ENCODE assay signal across 10 mouse cellular contexts in genomic region chr9:77789615-77790348, GRCm38 (mm10). TPM values are rescaled to one million over a fixed set of nuclear protein-coding genes. Genes with fewer than 3 reads are reported as not detected.
DNase-seq lines count a peak whose midpoint lies in the region; ATAC-seq lines count a peak whose summit lies in the region.
"Had no signal": no experiment of that assay in that cellular context is flagged by ENCODE, and none has a peak within 500 bp of the region (broad histone marks: within the 10 kb centered on the region; RNA-seq: fewer than 3 reads in every experiment).

No protein-coding gene starts in this region.

- H3K4me1 ChIP-seq in heart, embryonic 15.5 days (replicated peaks), result 0 out of 2 replicates have a peak, but pooled peaks cover 4% of the 10 kb centered on the region
- H3K4me1 ChIP-seq in heart, embryonic 10.5 days, result no peaks in the 10 kb centered on the region
- H3K4me1 ChIP-seq: embryonic facial prominence, embryonic 13.5 days had no signal

- no peak overlapping the region for H3K27ac ChIP-seq in heart, embryonic 15.5 days
- no peak overlapping the region for H3K27ac ChIP-seq in heart, embryonic 10.5 days
- H3K27ac ChIP-seq: embryonic facial prominence, embryonic 13.5 days had no signal

- DNase-seq in heart, embryonic 10.5 days (ENCODE audit: low spot score), result no peak
- peak; percentile 41 for DNase-seq in ovary, postnatal 36 days (ENCODE audit: low spot score)
- no peak for DNase-seq in ovary, adult 18-20 months (ENCODE audit: low spot score)
- peak; percentile 67 for DNase-seq in layer of hippocampus, adult 11-12 months (ENCODE audit: low spot score)
- peak; percentile 78 for DNase-seq in right cerebral cortex, postnatal 4 days
- DNase-seq in spleen, adult 18-20 months, result no peak
- DNase-seq in thymus, postnatal 14 days, result no peak

- ATAC-seq in heart, embryonic 15.5 days (replicated peaks; ENCODE audit: insufficient number of reproducible peaks, insufficient read depth, low FRiP score, low read depth), result peak; percentile 67
- ATAC-seq: Patski had no signal

- H3K27me3 ChIP-seq in heart, embryonic 15.5 days, result no peaks in the 10 kb centered on the region
- H3K27me3 ChIP-seq in heart, embryonic 10.5 days (ENCODE audit: insufficient read depth, poor library complexity, severe bottlenecking), result no peaks in the 10 kb centered on the region
- H3K27me3 ChIP-seq: embryonic facial prominence, embryonic 13.5 days; Patski had no signal

- no peak overlapping the region for H3K4me3 ChIP-seq in heart, embryonic 15.5 days
- H3K4me3 ChIP-seq in heart, embryonic 10.5 days, result no peak overlapping the region
- H3K4me3 ChIP-seq: embryonic facial prominence, embryonic 13.5 days had no signal

- no peak overlapping the region for H3K4me2 ChIP-seq in heart, embryonic 15.5 days
- H3K4me2 ChIP-seq: embryonic facial prominence, embryonic 13.5 days had no signal

- H3K9ac ChIP-seq in heart, embryonic 15.5 days, result no peak overlapping the region
- H3K9ac ChIP-seq: embryonic facial prominence, embryonic 13.5 days had no signal

- 56% methylated on average over 12 of the region's 12 CpGs for WGBS in heart, embryonic 15.5 days
- 89% methylated on average over 12 of the region's 12 CpGs for WGBS in heart, embryonic 10.5 days

- peaks cover 32% of the 10 kb centered on the region; the same call in 1 of the 2 replicates for H3K36me3 ChIP-seq in heart, embryonic 15.5 days
- peaks cover 80% of the 10 kb centered on the region for H3K36me3 ChIP-seq in heart, embryonic 10.5 days

- H3K9me3 ChIP-seq in heart, embryonic 15.5 days (replicated peaks), result no peaks in the 10 kb centered on the region
- peaks cover 4% of the 10 kb centered on the region for H3K9me3 ChIP-seq in heart, embryonic 10.5 days
- H3K9me3 ChIP-seq: embryonic facial prominence, embryonic 13.5 days had no signal

RNA-seq across cellular contexts. Expression of gene Gclc, which starts 35.4 kb away (rescaled TPM):
- 5.9 and 9.2 TPM in 2 replicates for polyA plus RNA-seq in heart, embryonic 15.5 days (2015; fragmentation: Nextera tagmentation; extraction: Ambion mirVana)
- 12.2 and 15.4 TPM in 2 replicates for polyA plus RNA-seq in heart, embryonic 10.5 days (2016; fragmentation: Nextera tagmentation; extraction: Ambion mirVana)

Comparison
In these comparisons a context has a peak if more than half of its experiments do, and no peak if none do; other contexts are left out.
1. DNase-seq: peak in ovary, postnatal 36 days (single experiment), layer of hippocampus, adult 11-12 months (single experiment) and right cerebral cortex, postnatal 4 days (single experiment); none in heart, embryonic 10.5 days (single experiment), ovary, adult 18-20 months (single experiment), spleen, adult 18-20 months (0 of 2) and thymus, postnatal 14 days (single experiment).